Mouse (Mus musculus): ENCODE data around the gene Gm9195. TPM values are rescaled to one million over a fixed set of nuclear protein-coding genes. Genes with fewer than 3 reads are reported as not detected.

The Gm9195 gene
- polyA plus RNA-seq, 1 experiment from 2014 or later, result not detected

Other genes starting within 250 kb of the Gm9195 start
- 62.8 to 82.3 TPM (median 74.6 TPM) in 3 replicates for gene Fndc3a, start 218.2 kb upstream of the Gm9195 start, polyA plus RNA-seq (2018)

All from macrophage (primary cell).